In genomic region chr10:48877477-48878473, GRCm38 (mm10) we compare ENCODE assay signal across 32 mouse cellular contexts.
DNase-seq lines count a peak whose midpoint lies in the region; ATAC-seq lines count a peak whose summit lies in the region.
"Had no signal": no experiment of that assay in that cellular context is flagged by ENCODE, and none has a peak within 500 bp of the region (broad histone marks: within the 10 kb centered on the region; RNA-seq: fewer than 3 reads in every experiment).

No protein-coding gene starts in this region.

- H3K36me3 ChIP-seq in forebrain, embryonic 13.5 days (ENCODE audit: poor library complexity, severe bottlenecking): no peaks in the 10 kb centered on the region
- H3K36me3 ChIP-seq in forebrain, embryonic 10.5 days (replicated peaks): no peaks in the 10 kb centered on the region
- no peaks in the 10 kb centered on the region for H3K36me3 ChIP-seq in midbrain, embryonic 12.5 days
- no peaks in the 10 kb centered on the region for H3K36me3 ChIP-seq in midbrain, embryonic 11.5 days (ENCODE audit: control insufficient read depth, insufficient read depth, low read length)
- H3K36me3 ChIP-seq in forebrain, embryonic 16.5 days (ENCODE audit: control insufficient read depth, insufficient read depth): no peaks in the 10 kb centered on the region
- no peaks in the 10 kb centered on the region for H3K36me3 ChIP-seq in midbrain, embryonic 16.5 days (ENCODE audit: control insufficient read depth, insufficient read depth, low read length)
- H3K36me3 ChIP-seq: embryonic facial prominence, embryonic 13.5 days; G1E; heart, embryonic 12.5 days; limb, embryonic 13.5 days; lung, embryonic 15.5 days; neural tube, embryonic 12.5 days had no signal

- H3K27ac ChIP-seq in forebrain, embryonic 13.5 days: no peak overlapping the region
- no peak overlapping the region for H3K27ac ChIP-seq in forebrain, embryonic 10.5 days
- H3K27ac ChIP-seq in midbrain, embryonic 12.5 days (replicated peaks): no peak overlapping the region
- no peak overlapping the region for H3K27ac ChIP-seq in midbrain, embryonic 11.5 days (ENCODE audit: low read depth, low read length)
- no peak overlapping the region for H3K27ac ChIP-seq in forebrain, embryonic 16.5 days (ENCODE audit: low read length)
- no peak overlapping the region for H3K27ac ChIP-seq in midbrain, embryonic 16.5 days (ENCODE audit: low read length)
- H3K27ac ChIP-seq: embryonic facial prominence, embryonic 13.5 days; gastrocnemius, adult 2 months; heart, adult 2 months; limb, embryonic 13.5 days; lung, embryonic 15.5 days; neural tube, embryonic 12.5 days had no signal

- peak; percentile 58; the same call in 1 of the 2 replicates for ATAC-seq in forebrain, embryonic 13.5 days
- 0 out of 2 replicates have a peak, but pooled peaks have one; percentile 34 for ATAC-seq in midbrain, embryonic 12.5 days (ENCODE audit: low FRiP score, low read depth)
- ATAC-seq in midbrain, embryonic 11.5 days (ENCODE audit: low FRiP score): no peak
- peak; percentile 75 for ATAC-seq in forebrain, embryonic 16.5 days
- ATAC-seq in midbrain, embryonic 16.5 days: peak; percentile 84
- no peak for ATAC-seq in megakaryocyte, adult 5-6 weeks (ENCODE audit: poor library complexity, severe bottlenecking)
- ATAC-seq: inflammation-experienced regulatory T-cells, adult 6 months had no signal

- H3K4me1 ChIP-seq in forebrain, embryonic 13.5 days: no peaks in the 10 kb centered on the region
- H3K4me1 ChIP-seq in forebrain, embryonic 10.5 days: no peaks in the 10 kb centered on the region
- H3K4me1 ChIP-seq in midbrain, embryonic 12.5 days: no peaks in the 10 kb centered on the region
- H3K4me1 ChIP-seq in midbrain, embryonic 11.5 days (ENCODE audit: control insufficient read depth, insufficient read depth, low read length): no peaks in the 10 kb centered on the region
- no peaks in the 10 kb centered on the region for H3K4me1 ChIP-seq in forebrain, embryonic 16.5 days (replicated peaks; ENCODE audit: control insufficient read depth, insufficient read depth, low read length)
- H3K4me1 ChIP-seq in midbrain, embryonic 16.5 days (ENCODE audit: control insufficient read depth, insufficient read depth, low read length): no peaks in the 10 kb centered on the region
- H3K4me1 ChIP-seq: embryonic facial prominence, embryonic 13.5 days; heart, embryonic 12.5 days; limb, embryonic 13.5 days; lung, embryonic 15.5 days; megakaryocyte, embryonic 14.5 days; neural tube, embryonic 12.5 days had no signal

- no peak for DNase-seq in forebrain, embryonic 10.5 days (ENCODE audit: extremely low spot score, low spot score)
- DNase-seq in midbrain, embryonic 11.5 days (ENCODE audit: low spot score, missing footprints): no peak
- DNase-seq in neural tube, embryonic 10.5 days (ENCODE audit: extremely low spot score, low spot score): no peak
- DNase-seq: adrenal gland, adult 8-10 months; cerebellum, adult 11-12 months; cerebellum, adult 9-11 months; gastrocnemius, adult 2 months; gastrocnemius, postnatal 36 days; heart, adult 2 months; heart, postnatal 4 days; kidney, adult 11 months; kidney, postnatal 14 days; layer of hippocampus, adult 9-11 months; lung, postnatal 36 days; right cerebral cortex, adult 18-20 months; spleen, adult 18-20 months; thymus, postnatal 14 days had no signal

- no peak overlapping the region for H3K9ac ChIP-seq in forebrain, embryonic 13.5 days
- no peak overlapping the region for H3K9ac ChIP-seq in midbrain, embryonic 12.5 days (replicated peaks)
- H3K9ac ChIP-seq in midbrain, embryonic 11.5 days (ENCODE audit: low read length): no peak overlapping the region
- H3K9ac ChIP-seq in forebrain, embryonic 16.5 days (replicated peaks; ENCODE audit: low read depth, low read length): no peak overlapping the region
- H3K9ac ChIP-seq in midbrain, embryonic 16.5 days (ENCODE audit: low read depth, low read length): no peak overlapping the region
- H3K9ac ChIP-seq: embryonic facial prominence, embryonic 13.5 days; heart, embryonic 12.5 days; limb, embryonic 13.5 days; lung, embryonic 15.5 days; neural tube, embryonic 12.5 days had no signal

- 75% methylated on average over 8 of the region's 8 CpGs for WGBS in forebrain, embryonic 13.5 days
- WGBS in forebrain, embryonic 10.5 days: 89% methylated on average over 8 of the region's 8 CpGs
- WGBS in midbrain, embryonic 12.5 days: 73% methylated on average over 8 of the region's 8 CpGs
- WGBS in midbrain, embryonic 11.5 days: 89% methylated on average over 8 of the region's 8 CpGs
- WGBS in forebrain, embryonic 16.5 days: 62% methylated on average over 8 of the region's 8 CpGs
- WGBS in midbrain, embryonic 16.5 days: 59% methylated on average over 8 of the region's 8 CpGs

- no peaks in the 10 kb centered on the region for H3K9me3 ChIP-seq in forebrain, embryonic 13.5 days (replicated peaks)
- H3K9me3 ChIP-seq in forebrain, embryonic 10.5 days: no peaks in the 10 kb centered on the region
- H3K9me3 ChIP-seq in midbrain, embryonic 12.5 days: no peaks in the 10 kb centered on the region
- no peaks in the 10 kb centered on the region for H3K9me3 ChIP-seq in midbrain, embryonic 11.5 days (ENCODE audit: control insufficient read depth, low read length)
- H3K9me3 ChIP-seq in forebrain, embryonic 16.5 days (ENCODE audit: control insufficient read depth, low read length): no peaks in the 10 kb centered on the region
- no peaks in the 10 kb centered on the region for H3K9me3 ChIP-seq in midbrain, embryonic 16.5 days (replicated peaks; ENCODE audit: control insufficient read depth, low read length, poor library complexity, severe bottlenecking)
- H3K9me3 ChIP-seq: embryonic facial prominence, embryonic 13.5 days; G1E; heart, embryonic 12.5 days; limb, embryonic 13.5 days; lung, embryonic 15.5 days; megakaryocyte, embryonic 14.5 days; neural tube, embryonic 12.5 days had no signal

- H3K27me3 ChIP-seq in forebrain, embryonic 13.5 days: no peaks in the 10 kb centered on the region
- H3K27me3 ChIP-seq in forebrain, embryonic 10.5 days (ENCODE audit: poor library complexity, severe bottlenecking): no peaks in the 10 kb centered on the region
- no peaks in the 10 kb centered on the region for H3K27me3 ChIP-seq in midbrain, embryonic 12.5 days
- H3K27me3 ChIP-seq in midbrain, embryonic 11.5 days (ENCODE audit: control insufficient read depth, insufficient read depth, low read length): no peaks in the 10 kb centered on the region
- H3K27me3 ChIP-seq in forebrain, embryonic 16.5 days (replicated peaks; ENCODE audit: control insufficient read depth, insufficient read depth, low read length): no peaks in the 10 kb centered on the region
- H3K27me3 ChIP-seq in midbrain, embryonic 16.5 days (ENCODE audit: control insufficient read depth, insufficient read depth, low read depth, low read length): no peaks in the 10 kb centered on the region
- H3K27me3 ChIP-seq: embryonic facial prominence, embryonic 13.5 days; heart, embryonic 12.5 days; limb, embryonic 13.5 days; lung, embryonic 15.5 days; megakaryocyte, embryonic 14.5 days; neural tube, embryonic 12.5 days had no signal

- H3K4me3 ChIP-seq in forebrain, embryonic 13.5 days: no peak overlapping the region
- no peak overlapping the region for H3K4me3 ChIP-seq in forebrain, embryonic 10.5 days
- H3K4me3 ChIP-seq in midbrain, embryonic 12.5 days: no peak overlapping the region
- H3K4me3 ChIP-seq in midbrain, embryonic 11.5 days (ENCODE audit: low read depth, low read length): no peak overlapping the region
- H3K4me3 ChIP-seq in forebrain, embryonic 16.5 days (replicated peaks; ENCODE audit: low read length): no peak overlapping the region
- H3K4me3 ChIP-seq in midbrain, embryonic 16.5 days (ENCODE audit: low read depth, low read length): no peak overlapping the region
- H3K4me3 ChIP-seq: embryonic facial prominence, embryonic 13.5 days; erythroblast, embryonic 14.5 days; gastrocnemius, adult 2 months; heart, adult 2 months; heart, embryonic 12.5 days; limb, embryonic 13.5 days; lung, embryonic 15.5 days; megakaryocyte, embryonic 14.5 days; neural tube, embryonic 12.5 days had no signal

- no peak overlapping the region for H3K4me2 ChIP-seq in forebrain, embryonic 13.5 days
- no peak overlapping the region for H3K4me2 ChIP-seq in midbrain, embryonic 12.5 days (replicated peaks)
- no peak overlapping the region for H3K4me2 ChIP-seq in midbrain, embryonic 11.5 days
- H3K4me2 ChIP-seq in forebrain, embryonic 16.5 days (ENCODE audit: low read length): no peak overlapping the region
- no peak overlapping the region for H3K4me2 ChIP-seq in midbrain, embryonic 16.5 days (ENCODE audit: low read length)
- H3K4me2 ChIP-seq: embryonic facial prominence, embryonic 13.5 days; heart, embryonic 12.5 days; limb, embryonic 13.5 days; liver, embryonic 11.5 days; lung, embryonic 15.5 days; neural tube, embryonic 12.5 days had no signal

Comparison
In these comparisons a context has a peak if more than half of its experiments do, and no peak if none do; other contexts are left out.
1. ATAC-seq: peak in forebrain, embryonic 13.5 days (single experiment), midbrain, embryonic 12.5 days (single experiment), forebrain, embryonic 16.5 days (single experiment) and midbrain, embryonic 16.5 days (single experiment); none in midbrain, embryonic 11.5 days (single experiment) and megakaryocyte, adult 5-6 weeks (single experiment).